Mouse (Mus musculus): ENCODE measurements around the gene Fbxw11. TPM values are rescaled to one million over a fixed set of nuclear protein-coding genes. Genes with fewer than 3 reads are reported as not detected.

Fbxw11 gene
- polyA plus RNA-seq, 1 experiment from 2014 or later, result 36.0 TPM

DNA sequence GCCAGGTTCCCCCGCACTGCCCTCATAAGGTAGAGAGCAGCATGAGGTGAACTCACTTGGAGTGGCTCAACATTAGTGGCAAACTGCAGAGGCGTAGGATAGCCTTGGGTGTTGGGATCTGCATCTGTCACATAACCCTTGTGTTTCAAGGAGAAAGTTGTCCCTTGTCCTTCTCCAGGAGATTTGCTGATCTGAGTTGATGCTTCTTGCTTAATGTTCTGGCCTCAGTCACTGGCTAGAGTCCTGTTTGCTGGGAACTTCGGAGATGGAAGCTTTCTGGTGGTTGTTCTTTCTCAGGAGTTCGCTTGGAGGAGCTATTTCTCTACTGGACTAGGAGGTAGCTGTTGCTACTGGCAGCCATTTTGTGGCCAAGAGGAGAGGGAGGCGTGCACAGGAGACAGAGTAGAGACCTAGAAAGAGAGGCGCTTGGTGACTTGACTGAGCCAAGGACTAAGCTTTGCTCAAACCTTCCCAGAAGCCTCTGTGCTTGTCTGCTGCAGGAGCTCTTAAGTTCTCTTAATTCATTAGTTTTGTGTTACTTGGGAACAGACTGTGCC is 143.1 kb downstream of the Fbxw11 start:
- H3K27me3 ChIP-seq (replicated peaks), result no peaks in the 10 kb centered on the region
- no peaks in the 10 kb centered on the region for H3K4me1 ChIP-seq
- H3K9me3 ChIP-seq (replicated peaks), result no peaks in the 10 kb centered on the region
- 71% methylated on average over 6 of the region's 6 CpGs for WGBS (ENCODE audit: insufficient replicate concordance)
- no peak overlapping the region for H3K4me2 ChIP-seq
- no peak overlapping the region for H3K4me3 ChIP-seq
- no peaks in the 10 kb centered on the region for H3K36me3 ChIP-seq
- no peak overlapping the region for H3K9ac ChIP-seq
- ATAC-seq, result no peak
- H3K27ac ChIP-seq, result no peak overlapping the region

GRCm38 (mm10) chr11:32786201-32786600 is 143.7 kb downstream of the Fbxw11 start:
- Histone ChIP-seq H3K4me3 (no peak overlapping the region), H3K9me3 (replicated peaks) (no peaks in the 10 kb centered on the region), H3K4me1 (no peaks in the 10 kb centered on the region), H3K27me3 (replicated peaks) (no peaks in the 10 kb centered on the region), H3K9ac (no peak overlapping the region), H3K27ac (no peak overlapping the region), H3K36me3 (no peaks in the 10 kb centered on the region), H3K4me2 (no peak overlapping the region)
- ATAC-seq, result no peak
- 71% methylated on average over 5 of the region's 5 CpGs for WGBS (ENCODE audit: insufficient replicate concordance)

DNA sequence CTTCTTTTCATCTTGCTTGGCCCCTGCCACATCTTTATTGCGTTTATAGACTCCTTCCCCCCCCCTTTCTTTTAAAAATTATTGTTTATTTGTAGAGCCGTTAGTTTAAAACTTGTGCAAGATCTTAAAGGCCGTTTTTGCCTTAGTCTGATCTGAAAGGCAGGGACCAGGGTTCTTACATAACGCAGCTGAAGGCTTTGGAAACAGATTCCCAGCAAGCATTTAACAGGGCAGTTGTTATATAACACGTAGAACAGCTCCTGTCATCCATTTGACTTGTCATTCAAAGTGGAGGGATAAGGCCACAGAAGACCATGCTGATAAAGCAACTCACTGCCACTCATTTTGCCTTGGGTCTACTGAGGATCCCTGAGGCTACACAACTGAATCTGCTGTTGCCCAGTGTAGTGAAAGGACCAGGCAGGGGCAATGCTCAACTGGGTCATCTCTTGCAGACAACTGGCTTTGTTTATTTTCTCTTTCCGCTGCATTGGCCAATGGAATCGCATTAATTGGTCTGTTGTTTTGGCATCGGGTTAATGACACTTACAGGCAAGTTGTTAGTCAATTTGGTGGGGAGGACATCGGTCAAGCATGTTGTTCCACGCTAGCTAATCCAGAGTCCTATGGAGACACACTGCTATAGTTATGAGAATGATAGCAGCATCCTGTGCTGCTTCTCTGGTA is 152.4 kb downstream of the Fbxw11 start:
- WGBS (ENCODE audit: insufficient replicate concordance), result 65% methylated on average over 10 of the region's 10 CpGs
- Histone ChIP-seq H3K9me3 (replicated peaks) (no peaks in the 10 kb centered on the region), H3K27me3 (replicated peaks) (no peaks in the 10 kb centered on the region), H3K4me3 (no peak overlapping the region), H3K4me2 (no peak overlapping the region), H3K36me3 (no peaks in the 10 kb centered on the region), H3K9ac (no peak overlapping the region), H3K27ac (no peak overlapping the region), H3K4me1 (no peaks in the 10 kb centered on the region)
- ATAC-seq, result no peak

Other genes with a start within 250 kb of the Fbxw11 start
- gene Ubtd2, start 187.4 kb upstream of the Fbxw11 start, polyA plus RNA-seq (2016; fragmentation: Nextera tagmentation; extraction: Ambion mirVana), result 9.6 and 10.0 TPM in 2 replicates
- gene Efcab9, start 110.6 kb upstream of the Fbxw11 start, polyA plus RNA-seq (2016; fragmentation: Nextera tagmentation; extraction: Ambion mirVana), result 0.28 and 0.56 TPM in 2 replicates
- gene Stk10, start 109.4 kb upstream of the Fbxw11 start, polyA plus RNA-seq (2016; fragmentation: Nextera tagmentation; extraction: Ambion mirVana), result 5.7 and 6.0 TPM in 2 replicates
- not detected in 2 replicates for gene Smim23, start 181.9 kb downstream of the Fbxw11 start, polyA plus RNA-seq (2016; fragmentation: Nextera tagmentation; extraction: Ambion mirVana)